Mouse (Mus musculus) liver, adult 10 weeks (tissue): Measurements from ENCODE around the gene Tcp10c. TPM values are rescaled to one million over a fixed set of nuclear protein-coding genes. Genes with fewer than 3 reads are reported as not detected.

Experiments
- polyA plus RNA-seq: library from polyadenylated mRNA; stranded (reverse); fragments of 350-450 nt; fragmentation: Illumina TruSeq; extraction: RNeasy Lipid Tissue Mini Kit (QIAGEN cat#74804); gene quantifications from one replicate; pipeline ENCODE4 v1.2.3, GENCODE M21; 2014; ENCODE audit warnings: low read depth, low replicate concordance

Tcp10c gene
- polyA plus RNA-seq = not detected

GRCm38 (mm10) chr17:13354521-13354920 lies at the start of gene Tcp10c:
Gene Tcp10c (plus strand): TSS chr17:13354572.

Other genes with a start within 250 kb of the Tcp10c start
- gene Unc93a, start 222.8 kb upstream of the Tcp10c start, polyA plus RNA-seq = not detected
- not detected for gene Smok2a, start 133.4 kb upstream of the Tcp10c start, polyA plus RNA-seq
- not detected for gene Smok2b, start 124.3 kb upstream of the Tcp10c start, polyA plus RNA-seq